Mouse (Mus musculus) embryonic facial prominence, embryonic 11.5 days (tissue): ENCODE data around the gene Egln1. TPM values are rescaled to one million over a fixed set of nuclear protein-coding genes. Genes with fewer than 3 reads are reported as not detected.

Source experiments
- ATAC-seq: fragments of 200-750 bp; cut with Nextera tagmentation; replicated peaks from 2 replicates; pipeline ENCODE4 v1.8.0; 2017; ENCODE audit warnings: low read depth; ENCODE audit not compliant: insufficient number of reproducible peaks, low FRiP score, low TSS enrichment
- DNase-seq: peaks from one replicate; pipeline ENCODE4 v3.0.0-alpha.2; 2015; ENCODE audit warnings: low spot score
- H3K27ac ChIP-seq: fragments of 300-500 bp; sonication (generic); replicated peaks from 2 replicates; pipeline ENCODE4 v1.5.1; 2014; ENCODE audit warnings: mild to moderate bottlenecking, low read depth, low read length, control low read depth
- H3K27me3 ChIP-seq: fragments of 300-500 bp; sonication (generic); 2 replicates; pipeline ENCODE4 v1.6.1; 2014; ENCODE audit warnings: mild to moderate bottlenecking, low read length, moderate library complexity, mixed read lengths; ENCODE audit not compliant: control insufficient read depth, insufficient read depth
- H3K36me3 ChIP-seq: fragments of 300-500 bp; sonication (generic); replicated peaks from 2 replicates; pipeline ENCODE4 v1.6.1; 2014; ENCODE audit warnings: low read depth, mild to moderate bottlenecking, low read length, moderate library complexity, mixed read lengths; ENCODE audit not compliant: control insufficient read depth, insufficient read depth
- H3K4me1 ChIP-seq: fragments of 300-500 bp; sonication (generic); 2 replicates; pipeline ENCODE4 v1.6.1; 2014; ENCODE audit warnings: low read length, mixed read lengths; ENCODE audit not compliant: control insufficient read depth, insufficient read depth
- H3K4me2 ChIP-seq: fragments of 300-500 bp; sonication (generic); 2 replicates; pipeline ENCODE4 v1.6.1; 2014; ENCODE audit warnings: low read depth, mild to moderate bottlenecking, control low read depth, low read length, moderate library complexity
- H3K4me3 ChIP-seq: fragments of 300-500 bp; sonication (generic); 2 replicates; pipeline ENCODE4 v1.5.1; 2014; ENCODE audit warnings: low read depth, low read length, control low read depth
- H3K9ac ChIP-seq: fragments of 300-500 bp; sonication (generic); replicated peaks from 2 replicates; pipeline ENCODE4 v1.6.1; 2014; ENCODE audit warnings: mild to moderate bottlenecking, control low read depth, low read length
- H3K9me3 ChIP-seq: fragments of 300-500 bp; sonication (generic); replicated peaks from 2 replicates; pipeline ENCODE4 v1.6.1; 2016; ENCODE audit warnings: mild to moderate bottlenecking, low read length, inconsistent platforms, mixed read lengths; ENCODE audit not compliant: control insufficient read depth
- WGBS: fragments of 180-500 bp; shearing (Covaris S2); extraction: QIAGEN DNeasy Blood & Tissue Kit; methylation state at CpG from one replicate; pipeline ENCODE4 v1.1.7; 2014; 5-methylcytosine and 5-hydroxymethylcytosine counted together
- polyA plus RNA-seq: library from polyadenylated mRNA; unstranded; fragments of >200 nt; fragmentation: Nextera tagmentation; extraction: Ambion mirVana; gene quantifications from 2 replicates; pipeline ENCODE4 v1.2.1, GENCODE M21; 2014

Gene Egln1
- 17.3 and 17.8 TPM in 2 replicates for polyA plus RNA-seq

GRCm38 (mm10) chr8:124949209-124950068 is at the start of gene Egln1:
Gene Egln1 (minus strand): TSS chr8:124949324.
- peak; percentile 88 for DNase-seq
- H3K4me3 ChIP-seq: peak within 1 kb of the TSS; percentile 90
- no peaks in the 10 kb centered on the region for H3K36me3 ChIP-seq
- H3K27ac ChIP-seq: peak within 1 kb of the TSS; percentile 89
- peak within 1 kb of the TSS; percentile 78 for H3K4me2 ChIP-seq
- no peaks in the 10 kb centered on the region for H3K27me3 ChIP-seq
- peaks cover 2% of the 10 kb centered on the region; the same call in 1 of the 2 replicates for H3K4me1 ChIP-seq
- peak; percentile 69 for ATAC-seq
- H3K9me3 ChIP-seq: no peaks in the 10 kb centered on the region
- H3K9ac ChIP-seq: peak within 1 kb of the TSS; percentile 94
- under 1% methylated on average over 55 of the region's 98 CpGs for WGBS

- Histone ChIP-seq H3K27me3 (no peaks in the 10 kb centered on the region), H3K27ac (no peak overlapping the region), H3K4me3 (no peak overlapping the region), H3K4me2 (no peak overlapping the region), H3K9me3 (no peaks in the 10 kb centered on the region), H3K4me1 (no peaks in the 10 kb centered on the region), H3K36me3 (no peaks in the 10 kb centered on the region), H3K9ac (no peak overlapping the region)
- ATAC-seq: no peak
- 79% methylated on average over 2 of the region's 2 CpGs for WGBS
- DNase-seq: no peak
Measured at GRCm38 (mm10) chr8:124995776-124996175, 46.7 kb upstream of the Egln1 start.

GRCm38 (mm10) chr8:124991668-124991926 is 42.5 kb upstream of the Egln1 start:
- no peak overlapping the region for H3K4me2 ChIP-seq
- no peak for ATAC-seq

GRCm38 (mm10) chr8:124990923-124991667 is 42.0 kb upstream of the Egln1 start:
- H3K27me3 ChIP-seq: no peaks in the 10 kb centered on the region
- no peaks in the 10 kb centered on the region for H3K4me1 ChIP-seq
- WGBS: 12% methylated on average over 17 of the region's 17 CpGs
- H3K9me3 ChIP-seq: no peaks in the 10 kb centered on the region
- no peaks in the 10 kb centered on the region for H3K36me3 ChIP-seq
- no peak overlapping the region for H3K4me3 ChIP-seq
- H3K27ac ChIP-seq: no peak overlapping the region
- no peak for DNase-seq
- H3K9ac ChIP-seq: no peak overlapping the region
- H3K4me2 ChIP-seq: 0 out of 2 replicates have a peak overlapping the region, but pooled peaks have one; percentile 17
- ATAC-seq: no peak

More at GRCm38 (mm10) chr8:124991668-124991926, 42.5 kb upstream of the Egln1 start:
- Histone ChIP-seq H3K4me3 (no peak overlapping the region), H3K4me1 (no peaks in the 10 kb centered on the region), H3K36me3 (no peaks in the 10 kb centered on the region), H3K9me3 (no peaks in the 10 kb centered on the region), H3K27me3 (no peaks in the 10 kb centered on the region), H3K27ac (no peak overlapping the region), H3K9ac (no peak overlapping the region)
- DNase-seq: no peak
- WGBS: 29% methylated on average over 6 of the region's 6 CpGs

DNA sequence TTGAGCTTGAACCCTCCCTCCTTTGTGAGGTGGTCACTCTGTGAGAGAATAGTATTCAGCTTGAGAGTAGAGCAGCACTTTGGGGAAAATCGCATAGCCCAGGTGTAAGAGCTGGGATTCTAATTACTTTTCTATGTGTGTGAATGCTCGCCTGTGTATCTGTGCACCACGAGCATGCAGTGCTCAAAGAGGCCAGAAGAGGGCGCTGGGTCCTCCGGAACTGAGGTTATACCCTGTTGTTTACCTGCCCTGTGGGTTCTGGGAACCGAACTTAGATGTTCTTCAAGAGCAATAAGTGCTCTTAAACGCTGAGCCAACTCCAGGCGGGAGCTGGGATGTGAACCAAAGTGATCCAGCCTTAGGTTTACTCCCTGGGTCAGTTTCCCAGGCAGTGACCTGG is 31.7 kb upstream of the Egln1 start:
- Histone ChIP-seq H3K4me3 (no peak overlapping the region), H3K36me3 (no peaks in the 10 kb centered on the region), H3K4me2 (no peak overlapping the region), H3K4me1 (no peaks in the 10 kb centered on the region), H3K9me3 (no peaks in the 10 kb centered on the region), H3K9ac (no peak overlapping the region), H3K27me3 (no peaks in the 10 kb centered on the region), H3K27ac (no peak overlapping the region)
- DNase-seq (no peak), ATAC-seq (no peak)
- 84% methylated on average over 8 of the region's 8 CpGs for WGBS

DNA sequence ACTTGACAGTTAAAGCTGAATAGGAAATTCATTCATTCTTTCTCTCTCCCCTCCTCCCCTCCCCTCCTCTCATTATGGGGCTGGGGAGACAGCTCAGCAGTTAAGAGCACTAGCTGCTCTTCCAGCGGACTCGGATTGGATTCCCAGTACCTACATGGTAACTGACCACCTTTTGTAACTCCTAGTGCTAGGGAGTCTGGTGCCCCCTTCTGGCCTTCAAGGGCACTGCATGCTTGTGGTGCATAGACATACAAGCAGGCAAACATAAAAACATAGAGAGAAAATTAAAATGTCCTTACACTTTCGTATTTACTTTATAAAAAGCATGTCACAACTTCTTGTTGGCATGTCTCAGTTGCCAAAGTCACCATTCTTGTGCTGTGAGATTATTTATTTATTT is 30.9 kb upstream of the Egln1 start:
- H3K27me3 ChIP-seq: no peaks in the 10 kb centered on the region
- ATAC-seq: no peak
- no peak overlapping the region for H3K4me3 ChIP-seq
- no peaks in the 10 kb centered on the region for H3K36me3 ChIP-seq
- 91% methylated on average over 3 of the region's 3 CpGs for WGBS
- H3K9me3 ChIP-seq: no peaks in the 10 kb centered on the region
- H3K27ac ChIP-seq: no peak overlapping the region
- H3K4me2 ChIP-seq: no peak overlapping the region
- no peak for DNase-seq
- H3K4me1 ChIP-seq: no peaks in the 10 kb centered on the region
- H3K9ac ChIP-seq: no peak overlapping the region

DNA sequence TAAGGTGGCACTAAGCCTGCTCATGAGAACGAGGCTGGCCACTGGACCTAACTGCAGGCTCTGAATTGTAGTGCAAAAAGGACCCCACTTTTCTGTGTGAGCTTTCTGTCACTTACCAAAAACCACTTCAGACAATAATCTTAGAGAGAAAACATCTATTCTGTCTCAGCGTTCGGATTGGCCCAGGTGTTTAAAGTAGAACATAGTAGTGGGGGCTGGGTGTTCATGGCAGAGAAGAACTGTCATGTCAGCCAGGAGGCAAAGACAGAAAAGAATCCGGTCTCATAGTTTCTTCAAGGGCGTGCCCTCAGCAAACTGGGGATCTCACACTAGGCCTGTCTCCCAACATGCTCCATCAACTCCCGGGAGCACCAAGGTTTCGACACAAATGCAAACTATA is 28.9 kb upstream of the Egln1 start:
- H3K36me3 ChIP-seq: no peaks in the 10 kb centered on the region
- no peak for DNase-seq
- no peak overlapping the region for H3K27ac ChIP-seq
- no peak for ATAC-seq
- 76% methylated on average over 7 of the region's 7 CpGs for WGBS
- no peaks in the 10 kb centered on the region for H3K9me3 ChIP-seq
- no peak overlapping the region for H3K9ac ChIP-seq
- no peaks in the 10 kb centered on the region for H3K4me1 ChIP-seq
- no peak overlapping the region for H3K4me3 ChIP-seq
- H3K4me2 ChIP-seq: no peak overlapping the region
- no peaks in the 10 kb centered on the region for H3K27me3 ChIP-seq

- DNase-seq (no peak), ATAC-seq (no peak)
- WGBS: 87% methylated on average over 6 of the region's 6 CpGs
- no peak overlapping the region for H3K4me3 ChIP-seq
- no peaks in the 10 kb centered on the region for H3K36me3 ChIP-seq
- H3K27ac ChIP-seq: no peak overlapping the region
- H3K9me3 ChIP-seq: no peaks in the 10 kb centered on the region
- H3K27me3 ChIP-seq: no peaks in the 10 kb centered on the region
- H3K4me1 ChIP-seq: no peaks in the 10 kb centered on the region
- H3K4me2 ChIP-seq: no peak overlapping the region
- no peak overlapping the region for H3K9ac ChIP-seq
Measured at GRCm38 (mm10) chr8:124976211-124976610, 27.1 kb upstream of the Egln1 start.
